Mouse (Mus musculus) cerebellum, adult 2 months (tissue): ENCODE data around the gene Stil. TPM values are rescaled to one million over a fixed set of nuclear protein-coding genes. Genes with fewer than 3 reads are reported as not detected.
A peak's percentile ranks its signal among the peaks of the same experiment; 100 is the strongest.

Experiments
- DNase-seq, 2 experiments: peaks; one replicate each; pipeline ENCODE4 v3.0.0; 2021
- H3K27ac ChIP-seq: fragments of 200-500 bp; 2 replicates; pipeline ENCODE4 v1.5.1; 2012; ENCODE audit warnings: low read length, control low read depth, inconsistent platforms; ENCODE audit not compliant: insufficient read depth
- H3K27me3 ChIP-seq: fragments of 200-500 bp; 2 replicates; pipeline ENCODE4 v1.6.1; 2012; ENCODE audit warnings: inconsistent platforms, mild to moderate bottlenecking, low read length, moderate library complexity; ENCODE audit not compliant: control insufficient read depth, insufficient read depth
- H3K4me1 ChIP-seq: fragments of 200-500 bp; 2 replicates; pipeline ENCODE4 v1.6.1; 2011; ENCODE audit warnings: low read length; ENCODE audit not compliant: control insufficient read depth, insufficient read depth
- H3K4me3 ChIP-seq: fragments of 200-500 bp; replicated peaks from 2 replicates; pipeline ENCODE3; 2011; ENCODE audit warnings: mild to moderate bottlenecking, low read depth, low read length, control low read depth; ENCODE audit not compliant: insufficient read depth
- CTCF ChIP-seq: fragments of 200-500 bp; IDR thresholded peaks from 2 replicates; pipeline ENCODE4 v1.5.1; 2011; ENCODE audit warnings: low read depth, mild to moderate bottlenecking, control low read depth, low read length, moderate library complexity, borderline replicate concordance; ENCODE audit not compliant: insufficient read depth
- POLR2A ChIP-seq: fragments of 200-500 bp; IDR thresholded peaks from 2 replicates; pipeline ENCODE4 v1.6.1; 2011; ENCODE audit warnings: low read length, control low read depth, borderline replicate concordance; ENCODE audit not compliant: insufficient read depth
- WGBS: fragments of 180-500 bp; shearing (Covaris S2); methylation state at CpG from one replicate; pipeline ENCODE4 v1.1.7; 2018; 5-methylcytosine and 5-hydroxymethylcytosine counted together
- polyA plus RNA-seq: library from polyadenylated mRNA; depleted of rRNA; stranded (reverse); fragments of >200 nt; gene quantifications from 2 replicates; pipeline ENCODE4 v1.2.3, GENCODE M21; 2012

The Stil gene
- polyA plus RNA-seq, 1 experiment: 1.3 TPM

DNA sequence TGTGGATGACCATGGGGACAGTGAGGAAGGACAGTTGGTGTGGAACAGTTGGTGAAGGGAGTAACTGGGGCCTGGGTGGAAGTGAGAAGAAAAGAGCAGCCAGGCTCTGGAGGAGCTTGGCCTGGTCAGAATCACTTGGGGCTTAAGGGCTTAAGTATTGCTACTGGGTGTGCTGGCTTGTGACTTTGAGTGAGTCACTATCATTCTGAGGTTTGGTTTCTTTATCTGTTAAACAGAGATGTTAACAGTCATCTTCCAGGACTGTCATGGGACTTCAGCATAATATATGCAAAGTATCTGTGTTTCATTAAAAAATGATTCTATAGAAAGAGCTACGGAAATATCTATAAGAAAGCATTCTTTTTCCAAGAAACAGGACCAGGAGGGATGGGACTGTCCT is 74.8 kb downstream of the Stil start:
- 86% methylated on average over 1 of the region's 1 CpGs for WGBS
- DNase-seq: no peak
- Histone ChIP-seq H3K27me3 (no peaks in the 10 kb centered on the region), H3K4me1 (no peaks in the 10 kb centered on the region), H3K27ac (no peak overlapping the region), H3K4me3 (no peak overlapping the region)
- TF ChIP-seq CTCF: no peak
- no peak for TF ChIP-seq POLR2A

DNA sequence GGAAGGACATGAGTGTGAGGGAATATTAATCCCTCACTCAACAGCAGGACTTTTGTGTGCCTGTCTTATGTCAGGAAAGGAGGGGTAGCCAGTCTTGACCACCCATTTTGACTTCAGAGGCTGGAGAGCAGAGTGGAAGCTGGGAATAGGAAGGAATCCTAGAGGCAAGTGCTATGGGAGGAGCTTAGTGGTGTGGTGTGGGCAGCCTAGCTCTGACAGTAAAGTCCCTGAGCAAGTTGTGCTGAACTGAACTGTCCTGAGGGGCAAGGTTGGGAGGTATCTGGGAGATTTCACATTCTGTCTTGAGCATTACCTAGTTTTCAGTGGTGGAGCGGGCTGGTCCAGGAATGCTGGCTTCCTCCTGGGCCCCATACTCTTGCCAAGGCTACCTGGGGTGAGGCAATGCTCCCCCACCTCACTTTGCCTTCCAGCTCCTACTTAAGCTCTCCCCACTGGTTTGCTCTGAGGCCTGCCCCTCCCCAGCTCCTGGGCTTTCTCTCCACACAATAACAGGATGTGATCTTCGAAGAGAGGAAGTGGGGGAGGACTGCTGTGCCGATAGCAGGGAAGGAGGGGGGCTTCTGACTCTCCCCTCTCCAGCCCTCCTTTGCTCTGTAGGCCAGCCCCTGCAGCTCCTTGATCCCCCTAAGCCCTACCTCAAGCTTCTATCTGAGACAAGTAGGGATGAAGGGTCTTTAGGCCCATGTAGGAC is 75.4 kb downstream of the Stil start:
- DNase-seq: no peak
- Histone ChIP-seq H3K27me3 (no peaks in the 10 kb centered on the region), H3K27ac (no peak overlapping the region), H3K4me1 (no peaks in the 10 kb centered on the region), H3K4me3 (no peak overlapping the region)
- WGBS: 55% methylated on average over 3 of the region's 3 CpGs
- TF ChIP-seq POLR2A (no peak), CTCF (no peak)

DNA sequence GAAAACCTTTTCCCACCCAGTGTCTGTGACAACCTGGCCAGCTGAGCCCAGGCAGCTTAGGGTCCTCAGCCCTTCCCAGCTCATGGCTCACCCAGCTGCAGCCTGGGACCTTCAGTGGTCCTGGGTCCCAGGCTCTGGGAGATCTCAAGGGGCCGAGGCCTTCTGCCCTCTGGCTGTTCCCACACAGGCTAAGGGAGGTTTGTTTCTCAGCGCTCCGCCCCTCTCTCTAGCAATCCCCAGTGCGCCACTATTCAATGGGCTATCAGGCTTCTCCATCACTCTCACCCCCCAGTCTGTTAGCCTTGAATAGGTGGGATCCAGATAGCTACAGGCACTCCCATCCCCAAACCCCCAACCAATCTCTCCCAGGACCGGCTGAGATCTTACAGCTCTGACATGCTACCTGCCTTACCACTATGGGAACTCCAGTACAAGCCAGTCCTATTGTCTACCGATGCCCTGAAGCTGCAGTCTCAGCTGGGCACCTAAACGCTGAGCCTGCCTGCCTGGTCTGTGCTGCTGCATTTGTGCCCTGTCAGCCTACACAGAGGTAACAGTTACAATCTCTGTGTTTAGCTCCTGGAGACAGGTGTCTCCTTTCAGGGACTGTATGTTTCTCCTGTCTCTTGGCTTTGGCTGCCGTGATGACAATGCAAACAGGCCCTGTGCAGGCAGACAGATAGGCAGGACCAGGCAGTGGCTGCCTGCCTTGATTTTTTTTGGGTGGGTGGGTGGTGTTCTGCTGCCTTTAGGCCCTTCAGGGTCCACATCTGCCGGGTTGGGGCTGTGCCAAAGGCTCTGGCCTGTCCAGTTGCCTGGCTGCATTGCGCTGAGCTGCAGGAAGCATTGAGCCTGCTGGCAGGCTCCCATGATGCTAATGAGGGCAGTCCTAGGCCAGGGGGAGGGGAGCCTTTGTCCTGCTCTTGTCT is 79.2 kb downstream of the Stil start:
- Histone ChIP-seq H3K4me3 (no peak overlapping the region), H3K27me3 (no peaks in the 10 kb centered on the region), H3K4me1 (no peaks in the 10 kb centered on the region), H3K27ac (no peak overlapping the region)
- TF ChIP-seq CTCF (no peak), POLR2A (no peak)
- 26% methylated on average over 10 of the region's 10 CpGs for WGBS
- no peak for DNase-seq

DNA sequence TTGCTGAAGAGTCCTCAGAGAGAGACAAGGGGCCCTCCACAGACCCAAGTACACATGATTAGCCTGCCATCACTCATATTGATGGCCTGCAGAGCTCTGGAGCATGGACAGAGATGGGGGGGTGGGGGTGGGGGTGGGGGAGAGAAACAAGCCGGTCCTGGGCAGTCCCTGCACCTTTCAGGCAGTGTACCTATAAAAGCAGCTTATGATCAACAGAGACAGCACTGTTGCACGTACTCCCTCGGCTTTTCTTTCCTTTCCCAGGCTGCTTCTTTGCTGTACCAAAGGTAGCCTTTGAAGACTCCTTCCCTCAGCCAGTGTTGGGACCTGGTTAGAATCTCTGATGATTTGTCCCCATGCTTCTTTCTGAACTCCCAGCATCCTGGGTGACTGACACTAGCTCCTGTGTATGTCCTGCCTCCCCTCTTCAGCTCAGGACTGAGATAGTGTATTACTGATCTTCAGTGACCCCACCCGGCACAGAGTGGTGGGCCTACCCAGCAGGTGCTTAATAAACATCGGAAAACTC is 79.9 kb downstream of the Stil start:
- no peak for DNase-seq
- no peaks in the 10 kb centered on the region for H3K27me3 ChIP-seq
- no peak overlapping the region for H3K4me3 ChIP-seq
- 25% methylated on average over 5 of the region's 5 CpGs for WGBS
- no peak for TF ChIP-seq CTCF
- no peak for TF ChIP-seq POLR2A
- no peaks in the 10 kb centered on the region for H3K4me1 ChIP-seq
- H3K27ac ChIP-seq: no peak overlapping the region

DNA sequence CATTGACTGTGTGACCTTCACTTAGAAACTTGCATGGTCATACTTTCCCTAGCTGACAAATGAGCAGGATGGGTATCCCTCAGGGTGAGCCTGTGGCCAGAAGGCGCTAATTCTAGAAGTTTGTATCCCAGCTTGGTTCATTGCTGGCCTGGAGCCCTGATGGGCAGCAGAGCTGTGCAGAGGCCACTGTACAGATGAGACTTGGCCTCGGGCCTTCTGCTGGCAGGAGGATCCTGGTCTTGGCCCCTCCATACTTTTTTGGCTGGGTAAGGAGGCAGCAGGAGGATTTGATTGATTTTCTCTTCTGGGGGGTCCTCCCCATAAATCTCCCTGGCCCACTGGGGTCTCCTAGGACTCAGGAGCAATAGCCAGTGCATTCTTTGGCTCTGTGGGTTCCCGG is 83.1 kb downstream of the Stil start:
- no peak overlapping the region for H3K27ac ChIP-seq
- H3K27me3 ChIP-seq: no peaks in the 10 kb centered on the region; the same call in 1 of the 2 replicates
- no peak for TF ChIP-seq CTCF
- TF ChIP-seq POLR2A: no peak
- 14% methylated on average over 3 of the region's 3 CpGs for WGBS
- no peak overlapping the region for H3K4me3 ChIP-seq
- H3K4me1 ChIP-seq: no peaks in the 10 kb centered on the region
- DNase-seq: no peak

DNA sequence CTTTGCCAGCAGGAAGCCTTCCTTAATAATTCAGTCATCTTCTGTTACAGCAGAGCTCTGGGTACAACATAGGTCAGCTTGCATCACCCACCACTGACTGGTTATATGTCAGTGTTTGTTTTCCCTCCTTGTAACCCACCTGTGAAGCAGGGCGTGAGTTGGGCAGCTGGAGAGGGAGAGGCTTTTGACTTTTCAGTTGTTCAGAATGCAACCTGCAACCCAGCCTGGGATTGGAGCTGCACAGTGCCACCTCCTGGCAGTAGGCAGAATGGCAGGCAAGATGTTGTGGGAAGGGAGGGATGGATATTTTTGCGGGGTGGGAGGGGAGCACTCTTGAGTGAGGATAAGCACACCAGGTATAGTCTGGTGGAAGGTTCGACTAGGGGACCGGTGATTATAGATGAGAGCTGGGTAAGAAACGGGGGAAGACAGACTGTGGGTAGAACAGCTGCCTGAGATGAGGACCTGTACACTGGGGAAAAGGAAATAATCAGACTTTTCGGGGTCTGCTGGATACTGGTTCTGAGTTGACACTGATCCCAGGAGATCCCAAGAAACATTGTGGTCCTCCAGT is 85.7 kb downstream of the Stil start:
- no peak overlapping the region for H3K4me3 ChIP-seq
- no peak for TF ChIP-seq POLR2A
- TF ChIP-seq CTCF: peak; percentile 89
- 20% methylated on average over 6 of the region's 6 CpGs for WGBS

DNA sequence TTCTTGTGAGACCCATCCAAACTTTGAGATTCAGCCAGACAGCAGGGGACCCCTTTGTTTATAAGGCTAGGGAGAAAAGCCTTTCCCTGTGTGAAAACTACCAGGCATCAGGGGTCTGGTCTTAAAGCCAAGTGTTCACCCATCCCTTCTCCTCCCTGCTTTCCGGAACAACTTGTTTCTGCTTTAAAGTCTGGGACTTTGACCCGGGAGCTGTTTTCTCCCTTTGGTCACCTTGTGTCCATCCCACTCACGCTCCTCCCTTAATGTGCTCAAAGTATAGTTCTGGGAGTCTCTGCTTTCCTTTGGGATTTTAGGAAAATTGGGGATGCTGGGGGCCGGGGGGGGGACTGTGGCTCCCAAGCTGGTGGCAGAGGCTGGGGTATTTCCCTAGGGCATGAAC is 86.3 kb downstream of the Stil start:
- Histone ChIP-seq H3K27ac (no peak overlapping the region), H3K4me1 (no peaks in the 10 kb centered on the region), H3K4me3 (no peak overlapping the region), H3K27me3 (no peaks in the 10 kb centered on the region; the same call in 1 of the 2 replicates)
- WGBS: 60% methylated on average over 4 of the region's 4 CpGs
- TF ChIP-seq CTCF (no peak), POLR2A (no peak)
- no peak for DNase-seq

More for the DNA sequence above, 85.7 kb downstream of the Stil start:
- Histone ChIP-seq H3K27ac (no peak overlapping the region), H3K4me1 (no peaks in the 10 kb centered on the region), H3K27me3 (no peaks in the 10 kb centered on the region; the same call in 1 of the 2 replicates)
- DNase-seq: peak; percentile 8 to 45
